Mouse (Mus musculus) lung, embryonic 14.5 days (tissue): Measurements from ENCODE around the gene Fam53b. TPM values are rescaled to one million over a fixed set of nuclear protein-coding genes. Genes with fewer than 3 reads are reported as not detected.

Experiments used
- ATAC-seq: fragments of 200-750 bp; cut with Nextera tagmentation; 2 replicates; pipeline ENCODE4 v1.8.0; 2017; ENCODE audit warnings: mild to moderate bottlenecking, moderate TSS enrichment, moderate library complexity; ENCODE audit not compliant: insufficient read depth
- DNase-seq: peaks from one replicate; pipeline ENCODE4 v3.0.0-alpha.2; 2015
- H3K27ac ChIP-seq: fragments of 300-500 bp; sonication (generic); 2 replicates; pipeline ENCODE4 v1.5.1; 2014; ENCODE audit warnings: low read depth, mild to moderate bottlenecking, moderate library complexity
- H3K27me3 ChIP-seq: fragments of 300-500 bp; sonication (generic); 2 replicates; pipeline ENCODE4 v1.6.1; 2014; ENCODE audit warnings: low read length, control low read depth; ENCODE audit not compliant: insufficient read depth
- H3K36me3 ChIP-seq: fragments of 300-500 bp; sonication (generic); 2 replicates; pipeline ENCODE4 v1.6.1; 2014; ENCODE audit warnings: control low read depth; ENCODE audit not compliant: insufficient read depth
- H3K4me1 ChIP-seq: fragments of 300-500 bp; sonication (generic); 2 replicates; pipeline ENCODE4 v1.6.1; 2014; ENCODE audit warnings: antibody characterized with exemption, control low read depth; ENCODE audit not compliant: insufficient read depth
- H3K4me2 ChIP-seq: fragments of 300-500 bp; sonication (generic); 2 replicates; pipeline ENCODE4 v1.6.1; 2014; ENCODE audit warnings: mild to moderate bottlenecking
- H3K4me3 ChIP-seq: fragments of 300-500 bp; sonication (generic); 2 replicates; pipeline ENCODE4 v1.5.1; 2014; ENCODE audit warnings: low read depth, low read length
- H3K9ac ChIP-seq: fragments of 300-500 bp; sonication (generic); 2 replicates; pipeline ENCODE4 v1.6.1; 2014
- H3K9me3 ChIP-seq: fragments of 300-500 bp; sonication (generic); 2 replicates; pipeline ENCODE4 v1.6.1; 2016; ENCODE audit warnings: low read depth, low read length, control low read depth
- CTCF ChIP-seq: IDR thresholded peaks from 2 replicates; pipeline ENCODE4 v1.5.1; 2016; ENCODE audit warnings: antibody characterized with exemption, low read depth
- WGBS: fragments of 180-500 bp; shearing (Covaris S2); extraction: QIAGEN DNeasy Blood & Tissue Kit; methylation state at CpG from one replicate; pipeline ENCODE4 v1.1.7; 2014; 5-methylcytosine and 5-hydroxymethylcytosine counted together
- polyA plus RNA-seq: library from polyadenylated mRNA; unstranded; fragments of >200 nt; fragmentation: Nextera tagmentation; extraction: Ambion mirVana; gene quantifications from 2 replicates; pipeline ENCODE4 v1.2.1, GENCODE M21; 2014

The Fam53b gene
- polyA plus RNA-seq, 1 experiment from 2014 or later, result 32.4 TPM

GRCm38 (mm10) chr7:132679549-132679948 lies 134.1 kb downstream of the Fam53b start:
- ATAC-seq, result no peak
- Histone ChIP-seq H3K27ac (no peak overlapping the region), H3K4me1 (no peaks in the 10 kb centered on the region), H3K36me3 (no peaks in the 10 kb centered on the region), H3K4me3 (no peak overlapping the region), H3K9me3 (no peaks in the 10 kb centered on the region), H3K4me2 (no peak overlapping the region), H3K27me3 (no peaks in the 10 kb centered on the region), H3K9ac (no peak overlapping the region)
- DNase-seq, result no peak
- TF ChIP-seq CTCF, result no peak
- WGBS, result 69% methylated on average over 6 of the region's 6 CpGs

- Histone ChIP-seq H3K4me2 (no peak overlapping the region), H3K4me3 (no peak overlapping the region), H3K4me1 (no peaks in the 10 kb centered on the region), H3K27ac (no peak overlapping the region), H3K9ac (no peak overlapping the region), H3K9me3 (no peaks in the 10 kb centered on the region), H3K36me3 (no peaks in the 10 kb centered on the region), H3K27me3 (no peaks in the 10 kb centered on the region)
- DNase-seq (no peak), ATAC-seq (no peak)
- no peak for TF ChIP-seq CTCF
- WGBS, result 62% methylated on average over 4 of the region's 4 CpGs
Observed at GRCm38 (mm10) chr7:132679117-132679516, 134.6 kb downstream of the Fam53b start.

DNA sequence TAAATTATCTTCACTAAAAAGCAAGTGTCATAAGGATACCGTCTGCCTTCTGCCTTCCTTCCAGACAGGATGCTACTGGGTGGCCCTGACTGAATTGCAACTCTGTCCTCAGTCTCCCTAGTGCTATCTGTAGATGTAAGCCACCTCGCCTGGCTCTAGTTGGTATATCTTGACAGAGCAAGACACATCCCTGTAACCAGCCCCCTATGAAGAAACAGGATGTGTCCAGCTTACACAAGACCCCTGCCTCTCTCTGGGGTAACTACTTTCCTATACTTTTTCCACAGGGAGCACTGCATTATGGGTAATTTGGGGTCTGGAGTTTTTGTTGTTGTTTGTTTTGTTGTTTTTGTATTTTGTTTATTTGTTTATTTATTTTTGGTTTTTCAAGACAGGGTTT lies 137.8 kb downstream of the Fam53b start:
- no peak for TF ChIP-seq CTCF
- no peaks in the 10 kb centered on the region for H3K4me1 ChIP-seq
- no peak overlapping the region for H3K4me2 ChIP-seq
- no peaks in the 10 kb centered on the region for H3K27me3 ChIP-seq
- no peaks in the 10 kb centered on the region for H3K9me3 ChIP-seq
- no peak overlapping the region for H3K27ac ChIP-seq
- no peak overlapping the region for H3K4me3 ChIP-seq
- H3K36me3 ChIP-seq, result no peaks in the 10 kb centered on the region
- DNase-seq, result no peak
- 78% methylated on average over 2 of the region's 2 CpGs for WGBS
- H3K9ac ChIP-seq, result no peak overlapping the region
- ATAC-seq, result no peak

DNA sequence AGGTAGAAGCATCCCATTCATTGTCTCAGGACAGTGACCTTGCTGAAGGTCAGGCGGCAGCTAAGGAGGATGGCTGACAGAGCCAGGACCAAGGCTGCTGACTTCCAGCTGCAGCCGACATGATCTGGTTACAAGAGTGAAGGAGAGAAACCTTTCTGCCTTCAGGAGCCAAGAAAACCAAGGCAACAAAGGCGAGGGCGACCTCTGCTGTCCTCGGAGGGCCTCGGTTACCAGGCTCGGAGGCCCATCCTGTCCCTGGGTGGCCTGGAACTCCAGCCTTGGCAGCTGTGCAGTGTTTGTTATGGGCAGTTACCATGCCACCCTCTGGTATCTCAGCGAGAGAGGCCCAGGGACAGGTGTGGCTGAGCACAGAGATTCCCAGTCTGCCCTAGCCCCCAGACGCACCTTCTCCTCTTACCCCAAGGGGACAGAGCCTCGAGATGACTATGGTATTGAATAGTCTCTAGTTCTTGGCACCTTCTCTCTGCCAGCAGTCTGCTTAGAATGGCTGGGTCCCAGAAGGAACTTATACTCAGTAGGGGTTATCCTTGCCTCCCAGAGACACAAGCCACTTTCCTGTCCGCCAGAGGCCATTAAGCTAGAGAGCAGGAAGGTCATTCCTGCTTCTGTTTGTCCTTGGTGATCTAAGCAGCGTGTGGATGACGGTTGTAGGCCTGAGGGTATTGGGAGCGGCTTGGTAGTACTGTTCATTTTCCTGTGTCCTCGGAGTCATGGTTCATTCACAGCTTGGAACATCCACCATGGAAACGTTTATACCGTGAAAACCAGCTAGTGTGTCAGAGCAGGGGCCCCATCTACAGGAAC lies 139.5 kb downstream of the Fam53b start:
- H3K4me2 ChIP-seq, result no peak overlapping the region
- TF ChIP-seq CTCF, result peak; percentile 52
- no peaks in the 10 kb centered on the region for H3K9me3 ChIP-seq
- no peak overlapping the region for H3K9ac ChIP-seq
- 0 out of 2 replicates have a peak overlapping the region, but pooled peaks have one; percentile 16 for H3K27ac ChIP-seq
- WGBS, result 55% methylated on average over 17 of the region's 17 CpGs
- no peak overlapping the region for H3K4me3 ChIP-seq
- no peaks in the 10 kb centered on the region for H3K36me3 ChIP-seq
- H3K27me3 ChIP-seq, result no peaks in the 10 kb centered on the region
- H3K4me1 ChIP-seq, result no peaks in the 10 kb centered on the region
- DNase-seq, result peak; percentile 62
- peak; percentile 62; the same call in 1 of the 2 replicates for ATAC-seq

- 67% methylated on average over 7 of the region's 7 CpGs for WGBS
- Histone ChIP-seq H3K27ac (no peak overlapping the region), H3K9ac (no peak overlapping the region), H3K4me2 (no peak overlapping the region), H3K36me3 (no peaks in the 10 kb centered on the region), H3K27me3 (no peaks in the 10 kb centered on the region), H3K9me3 (no peaks in the 10 kb centered on the region), H3K4me3 (no peak overlapping the region), H3K4me1 (no peaks in the 10 kb centered on the region)
- ATAC-seq, result no peak
- TF ChIP-seq CTCF, result no peak
- DNase-seq, result peak; percentile 32
Observed at GRCm38 (mm10) chr7:132672481-132672959, 141.2 kb downstream of the Fam53b start.

DNA sequence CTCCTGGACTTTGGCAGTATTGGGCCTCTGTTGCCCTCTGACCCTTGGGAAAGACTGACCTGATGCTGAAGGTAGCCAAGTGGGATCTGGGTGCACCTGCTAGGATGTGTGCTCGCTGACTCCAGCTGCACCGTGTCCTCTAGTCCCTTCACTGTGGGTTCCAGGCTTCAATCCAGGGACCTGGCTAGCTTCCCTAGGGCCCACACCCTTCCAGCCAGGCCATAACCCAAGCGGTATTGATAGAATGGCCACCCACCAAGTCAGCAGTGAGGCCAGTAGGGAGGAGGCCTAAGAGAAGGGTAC lies 142.9 kb downstream of the Fam53b start:
- H3K27ac ChIP-seq, result 0 out of 2 replicates have a peak overlapping the region, but pooled peaks have one; percentile 10
- WGBS, result 84% methylated on average over 3 of the region's 3 CpGs
- no peak overlapping the region for H3K9ac ChIP-seq
- H3K36me3 ChIP-seq, result no peaks in the 10 kb centered on the region
- no peak overlapping the region for H3K4me2 ChIP-seq
- no peak overlapping the region for H3K4me3 ChIP-seq
- H3K4me1 ChIP-seq, result no peaks in the 10 kb centered on the region
- DNase-seq, result no peak
- no peak for TF ChIP-seq CTCF
- no peaks in the 10 kb centered on the region for H3K9me3 ChIP-seq
- no peaks in the 10 kb centered on the region for H3K27me3 ChIP-seq
- ATAC-seq, result no peak

- whole genome bisulfite sequencing, result 75% methylated on average over 20 of the region's 20 CpGs
- H3K9ac ChIP-seq, result no peak overlapping the region
- H3K27me3 ChIP-seq, result no peaks in the 10 kb centered on the region
- no peaks in the 10 kb centered on the region for H3K36me3 ChIP-seq
- TF ChIP-seq CTCF, result no peak
- no peaks in the 10 kb centered on the region for H3K4me1 ChIP-seq
- DNase-seq (peak; percentile 51), ATAC-seq (peak; percentile 52)
- H3K4me3 ChIP-seq, result no peak overlapping the region
- no peaks in the 10 kb centered on the region for H3K9me3 ChIP-seq
- peak overlapping the region; percentile 54; the same call in 1 of the 2 replicates for H3K27ac ChIP-seq
- H3K4me2 ChIP-seq, result no peak overlapping the region
Observed at GRCm38 (mm10) chr7:132669999-132670862, 143.5 kb downstream of the Fam53b start.
